Mouse (Mus musculus): ENCODE measurements around the gene Dennd5b. TPM values are rescaled to one million over a fixed set of nuclear protein-coding genes. Genes with fewer than 3 reads are reported as not detected.
A peak's percentile ranks its signal among the peaks of the same experiment; 100 is the strongest.

Dennd5b gene
- polyA plus RNA-seq (2011; ENCODE audit: insufficient read length, low read depth, missing spikeins) = 6.6 and 6.9 TPM in 2 replicates

- peak; percentile 52 for TF ChIP-seq POLR2A (IDR thresholded peaks at IDR 0.05; ENCODE audit: low read depth, low read length)
- no peak for TF ChIP-seq CTCF (IDR thresholded peaks at IDR 0.05; ENCODE audit: borderline replicate concordance, insufficient read depth, low read length)
- peak within 1 kb of the TSS; percentile 77 for H3K4me3 ChIP-seq (ENCODE audit: insufficient read depth, low read length)
- peak within 1 kb of the TSS; percentile 72 for H3K27ac ChIP-seq (ENCODE audit: insufficient read depth, low read length)
- no peaks in the 10 kb centered on the region for H3K4me1 ChIP-seq (ENCODE audit: control insufficient read depth, insufficient read depth, low read length)
These were observed at the start of gene Dennd5b for GRCm38 (mm10) chr6:149101076-149101942. TSS of gene Dennd5b (minus strand) at chr6:149101680.

GRCm38 (mm10) chr6:149148436-149149229 is 47.2 kb upstream of the Dennd5b start:
- Histone ChIP-seq H3K27ac (ENCODE audit: insufficient read depth, low read length) (no peak overlapping the region), H3K4me3 (ENCODE audit: insufficient read depth, low read length) (no peak overlapping the region), H3K4me1 (ENCODE audit: control insufficient read depth, insufficient read depth, low read length) (no peaks in the 10 kb centered on the region)
- TF ChIP-seq POLR2A (IDR thresholded peaks at IDR 0.05; ENCODE audit: low read depth, low read length) = no peak
- TF ChIP-seq CTCF (IDR thresholded peaks at IDR 0.05; ENCODE audit: borderline replicate concordance, insufficient read depth, low read length) = no peak

- TF ChIP-seq POLR2A (IDR thresholded peaks at IDR 0.05; ENCODE audit: low read depth, low read length) (no peak), CTCF (IDR thresholded peaks at IDR 0.05; ENCODE audit: borderline replicate concordance, insufficient read depth, low read length) (no peak)
- Histone ChIP-seq H3K4me1 (ENCODE audit: control insufficient read depth, insufficient read depth, low read length) (no peaks in the 10 kb centered on the region), H3K27ac (ENCODE audit: insufficient read depth, low read length) (no peak overlapping the region), H3K4me3 (ENCODE audit: insufficient read depth, low read length) (no peak overlapping the region)
These were observed 43.7 kb upstream of the Dennd5b start for GRCm38 (mm10) chr6:149145143-149145542.

GRCm38 (mm10) chr6:149141393-149142173 is 40.1 kb upstream of the Dennd5b start:
- no peaks in the 10 kb centered on the region for H3K4me1 ChIP-seq (ENCODE audit: control insufficient read depth, insufficient read depth, low read length)
- no peak for TF ChIP-seq CTCF (IDR thresholded peaks at IDR 0.05; ENCODE audit: borderline replicate concordance, insufficient read depth, low read length)
- TF ChIP-seq POLR2A (IDR thresholded peaks at IDR 0.05; ENCODE audit: low read depth, low read length) = peak; percentile 61
- no peak overlapping the region; the same call in 1 of the 2 replicates for H3K27ac ChIP-seq (ENCODE audit: insufficient read depth, low read length)
- peak overlapping the region; percentile 75 for H3K4me3 ChIP-seq (ENCODE audit: insufficient read depth, low read length)

GRCm38 (mm10) chr6:149139471-149139870 is 38.0 kb upstream of the Dennd5b start, which contains the start of gene Etfbkmt:
TSS of gene Etfbkmt (plus strand) at chr6:149139849.
- Histone ChIP-seq H3K27ac (ENCODE audit: insufficient read depth, low read length) (no peak within 1 kb of the TSS), H3K4me3 (ENCODE audit: insufficient read depth, low read length) (no peak within 1 kb of the TSS), H3K4me1 (ENCODE audit: control insufficient read depth, insufficient read depth, low read length) (0 out of 2 replicates have a peak, but pooled peaks cover under 1% of the 10 kb centered on the region)
- TF ChIP-seq POLR2A (IDR thresholded peaks at IDR 0.05; ENCODE audit: low read depth, low read length) = no peak
- TF ChIP-seq CTCF (IDR thresholded peaks at IDR 0.05; ENCODE audit: borderline replicate concordance, insufficient read depth, low read length) = no peak

GRCm38 (mm10) chr6:149139011-149139410 is 37.5 kb upstream of the Dennd5b start:
- Histone ChIP-seq H3K27ac (ENCODE audit: insufficient read depth, low read length) (no peak overlapping the region), H3K4me1 (ENCODE audit: control insufficient read depth, insufficient read depth, low read length) (peaks cover 3% of the 10 kb centered on the region; the same call in 1 of the 2 replicates), H3K4me3 (ENCODE audit: insufficient read depth, low read length) (no peak overlapping the region)
- TF ChIP-seq CTCF (IDR thresholded peaks at IDR 0.05; ENCODE audit: borderline replicate concordance, insufficient read depth, low read length) = no peak
- TF ChIP-seq POLR2A (IDR thresholded peaks at IDR 0.05; ENCODE audit: low read depth, low read length) = no peak

GRCm38 (mm10) chr6:149137936-149138335 is 36.5 kb upstream of the Dennd5b start:
- H3K4me1 ChIP-seq (ENCODE audit: control insufficient read depth, insufficient read depth, low read length) = peaks cover 3% of the 10 kb centered on the region; the same call in 1 of the 2 replicates
- no peak overlapping the region for H3K27ac ChIP-seq (ENCODE audit: insufficient read depth, low read length)
- H3K4me3 ChIP-seq (ENCODE audit: insufficient read depth, low read length) = no peak overlapping the region
- no peak for TF ChIP-seq CTCF (IDR thresholded peaks at IDR 0.05; ENCODE audit: borderline replicate concordance, insufficient read depth, low read length)
- no peak for TF ChIP-seq POLR2A (IDR thresholded peaks at IDR 0.05; ENCODE audit: low read depth, low read length)

- Histone ChIP-seq H3K4me3 (ENCODE audit: insufficient read depth, low read length) (no peak overlapping the region), H3K4me1 (ENCODE audit: control insufficient read depth, insufficient read depth, low read length) (peaks cover 3% of the 10 kb centered on the region; the same call in 1 of the 2 replicates), H3K27ac (ENCODE audit: insufficient read depth, low read length) (no peak overlapping the region)
- TF ChIP-seq POLR2A (IDR thresholded peaks at IDR 0.05; ENCODE audit: low read depth, low read length) (no peak), CTCF (IDR thresholded peaks at IDR 0.05; ENCODE audit: borderline replicate concordance, insufficient read depth, low read length) (no peak)
These were observed 34.2 kb upstream of the Dennd5b start for GRCm38 (mm10) chr6:149135631-149136030.

All from embryonic fibroblast, embryonic 13.5 days (primary cell).